9 mouse cellular contexts compared by ENCODE assay signal in the genomic region with DNA sequence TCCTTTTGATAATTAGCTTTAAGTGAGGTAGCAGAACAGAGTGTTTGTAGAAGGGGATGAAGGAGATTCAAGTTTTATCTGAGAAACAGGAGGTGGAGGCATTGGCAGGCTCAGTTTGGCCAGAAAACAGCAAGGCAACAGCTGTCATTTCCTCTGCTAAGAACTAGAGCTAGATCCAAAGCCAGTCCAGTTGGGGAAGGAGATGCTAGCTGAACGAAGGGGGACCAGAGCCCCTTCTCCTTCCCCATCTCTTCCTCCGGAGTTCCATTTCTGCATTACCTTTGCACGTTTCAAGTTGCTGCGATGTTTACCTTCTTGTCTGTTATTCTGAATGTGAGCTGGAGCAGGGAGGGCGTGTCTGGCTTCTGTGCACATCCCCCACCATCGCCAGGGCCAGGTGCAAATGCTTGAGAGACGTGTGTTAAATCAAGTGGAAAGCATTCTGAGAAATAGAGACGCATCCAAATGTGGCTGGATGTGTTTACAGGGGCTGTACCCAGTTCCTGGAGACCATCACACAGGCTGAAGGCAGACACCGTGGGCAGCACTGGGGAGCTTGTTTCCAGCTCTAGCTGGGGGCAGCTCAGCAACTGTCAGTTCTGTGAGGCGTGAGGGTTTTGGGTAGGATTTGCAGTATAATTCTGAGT.
DNase-seq lines count a peak whose midpoint lies in the region; ATAC-seq and TF ChIP-seq lines count a peak whose summit lies in the region.
"Had no signal": no experiment of that assay in that cellular context is flagged by ENCODE, and none has a peak within 500 bp of the region (broad histone marks: within the 10 kb centered on the region; RNA-seq: fewer than 3 reads in every experiment).

No protein-coding gene starts in this region.

- DNase-seq in kidney, postnatal 0 days (ENCODE audit: low spot score): peak; percentile 29
- DNase-seq in kidney, adult 11 months: no peak
- no peak for DNase-seq in MN1 (ENCODE audit: low spot score)
- no peak for DNase-seq in adrenal gland, postnatal 36 days
- DNase-seq in hindbrain, embryonic 10.5 days (ENCODE audit: low spot score): no peak
- DNase-seq: lung, embryonic 14.5 days had no signal

- ATAC-seq in kidney, postnatal 0 days (replicated peaks; ENCODE audit: low FRiP score, low read depth): no peak
- peak; percentile 55; the same call in 1 of the 2 replicates for ATAC-seq in forebrain, embryonic 16.5 days
- no peak for ATAC-seq in stomach, embryonic 14.5 days (ENCODE audit: insufficient number of reproducible peaks, insufficient read depth, low FRiP score, low read depth)

- no peak overlapping the region for H3K27ac ChIP-seq in kidney, postnatal 0 days
- H3K27ac ChIP-seq in bone marrow, adult 2 months (ENCODE audit: control insufficient read depth, insufficient read depth, low read depth, low read length, poor library complexity): peak overlapping the region; percentile 85
- peak overlapping the region; percentile 64 for H3K27ac ChIP-seq in forebrain, embryonic 16.5 days (ENCODE audit: low read length)
- H3K27ac ChIP-seq in stomach, embryonic 14.5 days (ENCODE audit: low read length): no peak overlapping the region
- no peak overlapping the region for H3K27ac ChIP-seq in hindbrain, embryonic 10.5 days

- no peaks in the 10 kb centered on the region for H3K9me3 ChIP-seq in kidney, postnatal 0 days (replicated peaks; ENCODE audit: low read length)
- H3K9me3 ChIP-seq in forebrain, embryonic 16.5 days (ENCODE audit: control insufficient read depth, low read length): no peaks in the 10 kb centered on the region
- H3K9me3 ChIP-seq in stomach, embryonic 14.5 days (ENCODE audit: control insufficient read depth, low read depth, low read length): no peaks in the 10 kb centered on the region
- H3K9me3 ChIP-seq in hindbrain, embryonic 10.5 days: no peaks in the 10 kb centered on the region

- H3K4me3 ChIP-seq in kidney, postnatal 0 days (replicated peaks; ENCODE audit: low read depth, low read length): no peak overlapping the region
- no peak overlapping the region for H3K4me3 ChIP-seq in bone marrow, adult 2 months (replicated peaks; ENCODE audit: control insufficient read depth, low read depth, low read length)
- no peak overlapping the region for H3K4me3 ChIP-seq in forebrain, embryonic 16.5 days (replicated peaks; ENCODE audit: low read length)
- no peak overlapping the region for H3K4me3 ChIP-seq in stomach, embryonic 14.5 days (ENCODE audit: low read depth, low read length)
- H3K4me3 ChIP-seq in hindbrain, embryonic 10.5 days: no peak overlapping the region

- peak overlapping the region; percentile 29; the same call in 1 of the 2 replicates for H3K4me2 ChIP-seq in kidney, postnatal 0 days (ENCODE audit: low read length)
- H3K4me2 ChIP-seq in forebrain, embryonic 16.5 days (ENCODE audit: low read length): peak overlapping the region; percentile 30
- peak overlapping the region; percentile 17 for H3K4me2 ChIP-seq in stomach, embryonic 14.5 days (replicated peaks; ENCODE audit: low read depth, low read length)
- H3K4me2 ChIP-seq: lung, embryonic 14.5 days had no signal

- 18% methylated on average over 10 of the region's 10 CpGs for WGBS in kidney, postnatal 0 days
- WGBS in bone marrow, adult 2 months: 52% methylated on average over 10 of the region's 10 CpGs
- WGBS in forebrain, embryonic 16.5 days: 30% methylated on average over 10 of the region's 10 CpGs
- WGBS in stomach, embryonic 14.5 days: 16% methylated on average over 10 of the region's 10 CpGs
- 52% methylated on average over 10 of the region's 10 CpGs for WGBS in hindbrain, embryonic 10.5 days

- H3K4me1 ChIP-seq in kidney, postnatal 0 days (replicated peaks; ENCODE audit: insufficient read depth, low read length): no peaks in the 10 kb centered on the region
- peaks cover 2% of the 10 kb centered on the region; the same call in 1 of the 2 replicates for H3K4me1 ChIP-seq in bone marrow, adult 2 months (ENCODE audit: control insufficient read depth, insufficient read depth, low read length)
- H3K4me1 ChIP-seq in forebrain, embryonic 16.5 days (replicated peaks; ENCODE audit: control insufficient read depth, insufficient read depth, low read length): peaks cover 7% of the 10 kb centered on the region
- H3K4me1 ChIP-seq in stomach, embryonic 14.5 days (ENCODE audit: control insufficient read depth, insufficient read depth, low read length): peaks cover 7% of the 10 kb centered on the region; the same call in 1 of the 2 replicates
- peaks cover 5% of the 10 kb centered on the region; the same call in 1 of the 2 replicates for H3K4me1 ChIP-seq in hindbrain, embryonic 10.5 days (replicated peaks)

- H3K36me3 ChIP-seq in kidney, postnatal 0 days (ENCODE audit: insufficient read depth, low read length): no peaks in the 10 kb centered on the region
- H3K36me3 ChIP-seq in forebrain, embryonic 16.5 days (ENCODE audit: control insufficient read depth, insufficient read depth): no peaks in the 10 kb centered on the region
- H3K36me3 ChIP-seq in stomach, embryonic 14.5 days (ENCODE audit: control insufficient read depth, insufficient read depth, low read length): no peaks in the 10 kb centered on the region
- no peaks in the 10 kb centered on the region for H3K36me3 ChIP-seq in hindbrain, embryonic 10.5 days

- no peak for TF ChIP-seq POLR2A in bone marrow, adult 2 months (IDR thresholded peaks at IDR 0.05; ENCODE audit: borderline replicate concordance, control insufficient read depth, low read depth, low read length)

- no peak for TF ChIP-seq CTCF in kidney, postnatal 0 days (IDR thresholded peaks at IDR 0.05; ENCODE audit: low read depth)
- TF ChIP-seq CTCF in bone marrow, adult 2 months (IDR thresholded peaks at IDR 0.05; ENCODE audit: control insufficient read depth, insufficient read depth, low read length): no peak

- no peak overlapping the region for H3K9ac ChIP-seq in kidney, postnatal 0 days (ENCODE audit: low read depth, low read length)
- H3K9ac ChIP-seq in forebrain, embryonic 16.5 days (replicated peaks; ENCODE audit: low read depth, low read length): 0 out of 2 replicates have a peak overlapping the region, but pooled peaks have one; percentile 22
- no peak overlapping the region for H3K9ac ChIP-seq in stomach, embryonic 14.5 days (replicated peaks; ENCODE audit: low read depth, low read length)
- H3K9ac ChIP-seq: lung, embryonic 14.5 days had no signal

- no peaks in the 10 kb centered on the region for H3K27me3 ChIP-seq in kidney, postnatal 0 days (ENCODE audit: insufficient read depth, low read length)
- H3K27me3 ChIP-seq in forebrain, embryonic 16.5 days (replicated peaks; ENCODE audit: control insufficient read depth, insufficient read depth, low read length): no peaks in the 10 kb centered on the region
- H3K27me3 ChIP-seq in stomach, embryonic 14.5 days (ENCODE audit: control insufficient read depth, insufficient read depth, low read length): no peaks in the 10 kb centered on the region
- no peaks in the 10 kb centered on the region for H3K27me3 ChIP-seq in hindbrain, embryonic 10.5 days (ENCODE audit: insufficient read depth, poor library complexity, severe bottlenecking)

Comparison
In these comparisons a context has a peak if more than half of its experiments do, and no peak if none do; other contexts are left out.
1. H3K27ac ChIP-seq: peak in bone marrow, adult 2 months (single experiment) and forebrain, embryonic 16.5 days (single experiment); none in kidney, postnatal 0 days (single experiment), stomach, embryonic 14.5 days (single experiment) and hindbrain, embryonic 10.5 days (single experiment).
2. Peak in every context shown above with its lines, with median percentiles within 50 percentile points of each other: H3K4me2 ChIP-seq.